Mouse (Mus musculus): ENCODE data around the gene 3110009E18Rik. TPM values are rescaled to one million over a fixed set of nuclear protein-coding genes. Genes with fewer than 3 reads are reported as not detected.

The 3110009E18Rik gene
- total RNA-seq, 2 experiments from 2014 or later, result 3.2 to 4.8 TPM

- intact Hi-C loops (cut with DNase I), result no loop called here
- no peak for DNase-seq
These were observed 18.0 kb downstream of the 3110009E18Rik start for GRCm38 (mm10) chr1:120138923-120139540.

GRCm38 (mm10) chr1:120140144-120140693 lies 19.2 kb downstream of the 3110009E18Rik start:
- DNase-seq, result no peak
- intact Hi-C loops (cut with DNase I), result no loop called here

GRCm38 (mm10) chr1:120142551-120142950 lies 21.6 kb downstream of the 3110009E18Rik start:
- peak; percentile 26 to 46 for DNase-seq
- intact Hi-C loops (cut with DNase I), result no loop called here

GRCm38 (mm10) chr1:120145527-120146216 lies 24.7 kb downstream of the 3110009E18Rik start:
- no peak for DNase-seq
- intact Hi-C loops (cut with DNase I), result loop anchor here (2.0 kb wide), 1 partner anchor 45 kb away; no protein-coding TSS in a partner anchor

- DNase-seq, result no peak
- intact Hi-C loops (cut with DNase I), result loop anchor here (2.0 kb wide), 1 partner anchor 46 kb away; no protein-coding TSS in a partner anchor
These were observed 26.0 kb downstream of the 3110009E18Rik start for GRCm38 (mm10) chr1:120146994-120147393.

GRCm38 (mm10) chr1:120154232-120154631 lies 33.2 kb downstream of the 3110009E18Rik start:
- DNase-seq, result no peak
- intact Hi-C loops (cut with DNase I), result no loop called here

- intact Hi-C loops (cut with DNase I), result loop anchor here (5.0 kb wide), 1 partner anchor 123 kb away; no protein-coding TSS in a partner anchor
- DNase-seq, result no peak
These were observed 34.3 kb downstream of the 3110009E18Rik start for GRCm38 (mm10) chr1:120155325-120155724.

GRCm38 (mm10) chr1:120158474-120159127 lies 37.6 kb downstream of the 3110009E18Rik start:
- no peak for DNase-seq
- intact Hi-C loops (cut with DNase I), result loop anchor here (5.0 kb wide), 1 partner anchor 126 kb away; no protein-coding TSS in a partner anchor

- DNase-seq, result no peak
- intact Hi-C loops (cut with DNase I), result no loop called here
These were observed 40.5 kb downstream of the 3110009E18Rik start for GRCm38 (mm10) chr1:120161502-120161901.

GRCm38 (mm10) chr1:120162616-120163015 lies 41.6 kb downstream of the 3110009E18Rik start:
- intact Hi-C loops (cut with DNase I), result no loop called here
- DNase-seq, result no peak

- intact Hi-C loops (cut with DNase I), result no loop called here
- no peak for DNase-seq
These were observed 47.0 kb downstream of the 3110009E18Rik start for GRCm38 (mm10) chr1:120168016-120168415.

GRCm38 (mm10) chr1:120168674-120169073 lies 47.7 kb downstream of the 3110009E18Rik start:
- no peak for DNase-seq
- intact Hi-C loops (cut with DNase I), result no loop called here

- DNase-seq, result no peak
- intact Hi-C loops (cut with DNase I), result loop anchor here (5.0 kb wide), 1 partner anchor 382 kb away; no protein-coding TSS in a partner anchor
These were observed 49.3 kb downstream of the 3110009E18Rik start for GRCm38 (mm10) chr1:120170307-120170706.

- DNase-seq, result no peak
- intact Hi-C loops (cut with DNase I), result loop anchor here (5.0 kb wide), 1 partner anchor 380 kb away; no protein-coding TSS in a partner anchor
These were observed 51.0 kb downstream of the 3110009E18Rik start for GRCm38 (mm10) chr1:120171819-120172521.

- DNase-seq, result no peak
- intact Hi-C loops (cut with DNase I), result loop anchor here (5.0 kb wide), 1 partner anchor 377 kb away; no protein-coding TSS in a partner anchor
These were observed 54.0 kb downstream of the 3110009E18Rik start for GRCm38 (mm10) chr1:120174991-120175390.

GRCm38 (mm10) chr1:120176313-120176712 lies 55.3 kb downstream of the 3110009E18Rik start:
- intact Hi-C loops (cut with DNase I), result no loop called here
- no peak for DNase-seq

- no peak for DNase-seq
- intact Hi-C loops (cut with DNase I), result no loop called here
These were observed 56.2 kb downstream of the 3110009E18Rik start for GRCm38 (mm10) chr1:120177141-120177540.

GRCm38 (mm10) chr1:120186204-120186603 lies 65.2 kb downstream of the 3110009E18Rik start:
- intact Hi-C loops (cut with DNase I), result no loop called here
- DNase-seq, result no peak

- no peak for DNase-seq
- intact Hi-C loops (cut with DNase I), result no loop called here
These were observed 65.7 kb downstream of the 3110009E18Rik start for GRCm38 (mm10) chr1:120186655-120187054.

GRCm38 (mm10) chr1:120187059-120187458 lies 66.1 kb downstream of the 3110009E18Rik start:
- intact Hi-C loops (cut with DNase I), result no loop called here
- DNase-seq, result no peak

Measured in gastrocnemius, postnatal 36 days (tissue).